Mouse (Mus musculus): ENCODE measurements around the gene Bcl2l15.
"Not testable (repeated sequence)": the region's sequence is repeated elsewhere in the genome, so short reads cannot be mapped to it uniquely, and the experiment has no call there.

The Bcl2l15 gene

GRCm38 (mm10) chr3:103830681-103831080 is 1.7 kb upstream of the Bcl2l15 start:
- in situ Hi-C loops (cut with MboI, MseI) = not testable (repeated sequence)

DNA sequence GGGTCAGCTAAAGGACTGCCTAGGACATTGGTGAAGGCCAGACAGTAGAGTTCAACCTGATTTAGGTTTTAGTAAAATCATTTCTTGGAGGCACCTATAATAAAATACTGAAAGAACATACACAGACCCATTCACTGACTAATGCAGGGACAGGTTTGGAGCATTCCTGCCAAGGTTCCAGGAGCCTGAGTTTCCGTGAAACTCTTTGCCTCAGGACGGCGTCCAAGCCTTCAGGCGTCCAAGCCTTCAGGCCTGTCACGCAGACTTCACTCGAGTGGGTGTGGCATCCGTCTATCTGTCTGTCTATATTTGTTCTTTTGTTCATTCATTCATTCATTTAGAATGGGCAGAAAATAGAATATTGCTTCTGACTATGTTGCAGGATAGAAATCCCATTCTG is 1.3 kb upstream of the Bcl2l15 start:
- in situ Hi-C loops (cut with MboI, MseI) = no loop called here

DNA sequence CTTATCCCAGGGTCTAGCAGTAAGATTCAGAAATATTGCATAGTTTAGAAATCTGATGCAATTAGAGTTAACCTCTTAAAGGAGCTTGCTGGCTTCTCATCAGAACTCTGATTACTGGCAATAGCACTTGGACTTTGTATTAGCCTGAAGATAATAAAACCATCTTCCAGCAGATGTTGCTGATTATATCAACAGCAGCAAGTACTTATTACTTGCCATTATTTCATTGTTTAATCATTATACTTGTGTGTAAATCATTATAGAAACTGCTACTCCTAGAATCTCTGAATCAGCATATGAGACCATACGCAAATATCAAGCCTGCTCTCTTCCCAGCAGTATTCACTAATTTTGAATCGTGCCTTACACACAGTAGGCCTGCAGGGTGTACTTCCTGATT is 1.6 kb downstream of the Bcl2l15 start:
- in situ Hi-C loops (cut with MboI, MseI) = no loop called here

GRCm38 (mm10) chr3:103835272-103835950 is 3.0 kb downstream of the Bcl2l15 start:
- in situ Hi-C loops (cut with MboI, MseI) = no loop called here

DNA sequence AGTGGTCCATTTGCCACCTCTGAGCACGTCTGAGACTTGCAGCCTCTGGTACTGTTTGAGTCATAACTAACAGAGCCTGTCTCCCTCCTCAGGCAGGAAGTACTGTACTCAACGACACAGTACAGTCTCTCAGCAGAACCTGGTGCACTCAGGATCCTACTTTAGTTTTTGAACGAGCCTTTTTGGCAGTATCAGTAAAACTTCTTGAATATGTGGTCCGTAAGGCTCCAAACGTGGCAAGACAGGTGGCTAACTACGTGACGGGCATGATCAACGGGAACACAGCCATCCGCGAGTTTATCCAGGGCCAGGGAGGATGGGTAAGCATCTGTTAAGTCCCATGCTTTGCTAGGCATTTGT is 3.5 kb downstream of the Bcl2l15 start:
- in situ Hi-C loops (cut with MboI, MseI) = no loop called here

- in situ Hi-C loops (cut with MboI, MseI) = no loop called here
Measured at GRCm38 (mm10) chr3:103836453-103836852, 4.1 kb downstream of the Bcl2l15 start.

DNA sequence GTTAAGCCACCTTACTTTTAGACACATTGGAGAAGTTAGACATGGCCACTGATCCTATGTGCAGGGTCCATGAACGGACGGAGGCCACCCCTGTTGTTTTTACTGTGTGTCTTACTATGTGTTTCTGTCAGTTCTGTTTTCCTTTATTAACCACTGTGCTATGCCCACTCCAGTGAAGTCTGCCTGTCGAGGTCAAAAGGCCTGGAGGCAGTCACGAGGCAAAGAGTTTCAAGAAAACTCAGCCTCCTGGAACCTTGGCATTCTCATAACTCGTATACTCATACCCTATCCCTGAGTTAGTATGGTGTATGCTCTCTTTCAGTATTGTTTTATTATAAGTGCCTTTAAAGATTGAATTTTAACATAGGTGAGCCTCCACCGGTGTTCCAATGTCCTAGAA is 7.3 kb downstream of the Bcl2l15 start:
- in situ Hi-C loops (cut with MboI, MseI) = loop anchor here (5.0 kb wide), 1 partner anchor 253 kb away; no protein-coding TSS in a partner anchor

GRCm38 (mm10) chr3:103840195-103840594 is 7.8 kb downstream of the Bcl2l15 start:
- in situ Hi-C loops (cut with MboI, MseI) = loop anchor here (5.0 kb wide), 1 partner anchor 252 kb away; no protein-coding TSS in a partner anchor

DNA sequence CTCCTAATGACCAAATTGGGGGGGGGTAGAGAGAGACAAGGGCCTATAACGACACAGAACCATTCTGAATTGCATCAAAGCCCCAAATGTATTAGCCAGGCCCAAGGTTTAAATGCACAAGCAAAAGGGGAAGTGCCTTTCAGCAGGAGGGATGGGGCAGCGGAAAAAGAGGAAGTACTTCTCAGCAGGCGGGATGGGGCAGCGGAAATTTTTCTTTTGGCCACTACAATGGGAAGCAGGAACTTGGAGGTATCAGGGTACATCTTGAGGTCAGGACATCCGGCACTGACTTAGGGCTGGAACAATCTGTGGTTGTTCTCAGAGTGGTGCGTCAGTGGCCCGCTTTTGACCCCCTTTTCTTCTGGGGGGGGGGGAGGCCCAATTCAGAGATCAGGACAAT is 8.5 kb downstream of the Bcl2l15 start:
- in situ Hi-C loops (cut with MboI, MseI) = loop anchor here (5.0 kb wide), 1 partner anchor 251 kb away; no protein-coding TSS in a partner anchor

- in situ Hi-C loops (cut with MboI, MseI) = loop anchor here (5.0 kb wide), 1 partner anchor 41 kb away; no protein-coding TSS in a partner anchor
Measured at GRCm38 (mm10) chr3:103850644-103851363, 18.4 kb downstream of the Bcl2l15 start.

GRCm38 (mm10) chr3:103851481-103851880 is 19.1 kb downstream of the Bcl2l15 start:
- in situ Hi-C loops (cut with MboI, MseI) = loop anchor here (5.0 kb wide), 1 partner anchor 41 kb away; no protein-coding TSS in a partner anchor

DNA sequence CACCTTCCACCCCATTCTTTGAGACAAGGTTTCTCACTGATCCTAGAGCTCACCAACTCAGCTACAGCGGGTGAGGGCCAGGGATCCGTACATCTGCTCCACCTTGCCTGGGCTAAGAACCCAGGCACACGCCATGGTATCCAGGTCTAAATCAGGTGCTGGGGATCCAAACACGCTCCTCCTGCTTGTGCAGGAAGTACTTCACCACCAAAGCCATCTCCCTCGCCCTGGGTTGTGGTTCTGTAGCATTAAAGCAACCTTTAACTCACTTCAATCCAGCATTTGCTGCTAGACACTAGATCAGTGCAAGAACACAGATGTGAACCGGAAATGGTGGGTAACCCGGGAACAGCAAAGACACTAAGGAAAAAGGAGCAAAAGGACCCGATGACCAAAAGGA is 19.5 kb downstream of the Bcl2l15 start:
- in situ Hi-C loops (cut with MboI, MseI) = loop anchor here (5.0 kb wide), 1 partner anchor 40 kb away; no protein-coding TSS in a partner anchor

GRCm38 (mm10) chr3:103852565-103853299 is 20.3 kb downstream of the Bcl2l15 start:
- in situ Hi-C loops (cut with MboI, MseI) = loop anchor here (5.0 kb wide), 1 partner anchor 40 kb away; no protein-coding TSS in a partner anchor

DNA sequence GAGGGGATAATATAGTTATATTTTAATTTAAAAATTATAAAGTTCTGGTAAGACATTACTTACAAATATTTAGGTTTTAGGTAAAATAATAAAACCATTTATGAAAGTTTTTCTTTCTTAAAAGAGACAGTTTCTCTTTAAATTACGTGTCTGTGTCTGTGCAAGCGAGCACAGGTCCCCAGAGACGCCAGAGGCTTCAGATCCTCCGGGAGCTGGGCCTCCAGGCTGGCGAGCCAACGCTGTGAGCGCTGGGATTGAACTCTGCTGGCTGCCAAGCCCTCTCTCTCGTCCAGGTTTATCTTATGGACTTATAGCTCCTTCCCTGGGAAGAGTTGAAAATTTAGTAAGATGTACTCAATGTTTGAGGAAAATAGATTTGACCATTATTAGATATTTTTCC is 21.4 kb downstream of the Bcl2l15 start:
- in situ Hi-C loops (cut with MboI, MseI) = loop anchor here (5.0 kb wide), 1 partner anchor 38 kb away; no protein-coding TSS in a partner anchor

DNA sequence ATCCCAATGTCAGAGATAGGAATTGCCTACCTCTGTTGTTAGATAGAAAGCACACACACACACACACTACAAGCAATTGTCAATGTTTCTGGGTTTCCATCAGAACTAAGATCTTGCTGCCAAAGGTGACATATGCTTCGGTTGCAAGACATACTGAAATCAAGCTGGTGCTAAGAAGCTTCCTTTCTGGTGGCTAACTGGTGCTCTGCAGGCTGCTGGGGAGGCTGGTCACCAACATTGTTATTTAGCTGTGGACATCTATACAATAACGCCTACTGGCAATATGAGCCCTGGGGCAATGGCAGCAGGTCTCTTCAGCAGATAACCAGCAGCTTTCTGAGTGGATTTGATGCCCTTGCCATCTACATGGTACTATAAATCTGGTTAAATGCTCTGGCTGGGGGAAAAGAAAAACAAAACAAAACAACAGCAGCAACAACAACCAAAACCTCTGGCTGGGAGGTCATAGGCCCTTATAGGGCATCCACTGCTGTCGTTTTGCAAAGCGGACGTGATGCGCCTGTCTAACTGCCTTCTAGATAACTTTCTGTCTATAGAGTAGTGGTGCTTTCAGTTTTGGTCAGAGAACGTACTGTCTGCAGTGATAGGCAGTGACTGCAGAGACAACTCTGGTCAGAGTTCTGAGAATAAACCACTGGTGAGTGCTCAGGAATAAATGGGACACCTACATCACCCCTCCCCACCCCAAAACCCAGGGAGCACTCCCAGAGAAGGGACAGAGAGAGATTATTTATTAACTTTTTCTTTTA is 24.8 kb downstream of the Bcl2l15 start:
- in situ Hi-C loops (cut with MboI, MseI) = no loop called here

- in situ Hi-C loops (cut with MboI, MseI) = no loop called here
Measured at GRCm38 (mm10) chr3:103857977-103858563, 25.7 kb downstream of the Bcl2l15 start.

- in situ Hi-C loops (cut with MboI, MseI) = no loop called here
Measured at GRCm38 (mm10) chr3:103858881-103859801, 26.7 kb downstream of the Bcl2l15 start, which contains the start of gene Ptpn22. TSS of gene Ptpn22 (plus strand) at chr3:103859795.

DNA sequence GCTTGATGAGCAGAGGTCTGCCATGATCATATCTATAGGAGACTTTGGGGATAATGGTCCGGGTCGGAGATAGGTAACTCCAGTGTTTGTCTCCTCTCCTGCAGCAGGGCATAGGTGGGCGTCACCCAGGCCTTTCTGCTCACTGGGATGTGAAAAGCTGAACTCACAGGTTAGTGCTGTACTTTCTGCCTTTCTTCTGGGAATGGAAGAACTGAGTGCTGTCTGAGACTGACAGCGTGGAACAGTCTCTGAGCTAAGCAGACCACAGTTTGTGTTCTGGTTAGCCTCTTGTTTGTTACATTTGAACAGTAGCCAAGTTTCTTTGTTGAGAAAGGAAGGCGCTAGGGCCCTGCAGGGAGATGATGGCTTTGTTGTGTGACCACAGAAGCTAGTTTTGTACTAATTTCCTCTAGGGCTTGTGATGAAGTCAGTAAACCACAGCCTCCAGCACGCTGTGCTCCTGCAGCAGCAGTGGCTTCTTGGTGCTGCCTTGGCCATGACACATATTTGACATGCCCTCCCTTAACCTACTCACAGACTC is 27.5 kb downstream of the Bcl2l15 start:
- in situ Hi-C loops (cut with MboI, MseI) = no loop called here

- in situ Hi-C loops (cut with MboI, MseI) = no loop called here
Measured at GRCm38 (mm10) chr3:103862721-103863220, 30.4 kb downstream of the Bcl2l15 start.
